Mouse (Mus musculus): Measurements from ENCODE around the gene Ube2r2. TPM values are rescaled to one million over a fixed set of nuclear protein-coding genes. Genes with fewer than 3 reads are reported as not detected.

Gene Ube2r2
- polyA plus RNA-seq, 1 experiment = 129 TPM

GRCm38 (mm10) chr4:41115074-41115473 is 20.5 kb upstream of the Ube2r2 start:
- H3K27ac ChIP-seq (ENCODE audit: insufficient read depth, low read length) = no peak overlapping the region
- no peak overlapping the region for H3K4me3 ChIP-seq (ENCODE audit: insufficient read depth, low read length)
- no peaks in the 10 kb centered on the region for H3K4me1 ChIP-seq (ENCODE audit: control insufficient read depth, insufficient read depth, low read length)
- no peak for TF ChIP-seq CTCF (IDR thresholded peaks at IDR 0.05; ENCODE audit: extremely low read depth, insufficient read depth, low read length)
- no peak for TF ChIP-seq POLR2A (IDR thresholded peaks at IDR 0.05; ENCODE audit: extremely low read depth, insufficient read depth, low read length)

DNA sequence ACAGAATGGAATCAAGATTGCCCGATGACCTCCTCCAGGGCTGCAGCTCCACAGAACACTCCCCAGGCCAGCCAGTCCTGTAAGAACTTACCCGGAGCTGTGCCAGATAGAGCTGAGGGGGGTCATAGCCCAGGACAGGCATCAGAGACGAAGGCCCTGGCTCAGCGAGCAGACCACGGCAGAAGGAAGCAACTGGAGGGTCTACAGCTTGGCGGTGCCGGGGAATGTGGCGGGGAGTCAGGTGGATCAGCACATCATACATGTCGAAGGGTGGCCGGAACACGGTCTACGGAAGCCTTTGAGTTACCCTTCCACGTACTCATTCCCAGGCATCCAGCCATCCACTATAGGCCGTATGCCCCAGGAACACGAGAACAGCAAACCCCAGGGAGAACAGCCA is 19.8 kb upstream of the Ube2r2 start:
- no peak overlapping the region for H3K27ac ChIP-seq (ENCODE audit: insufficient read depth, low read length)
- H3K4me3 ChIP-seq (ENCODE audit: insufficient read depth, low read length) = no peak overlapping the region
- TF ChIP-seq POLR2A (IDR thresholded peaks at IDR 0.05; ENCODE audit: extremely low read depth, insufficient read depth, low read length) (no peak), CTCF (IDR thresholded peaks at IDR 0.05; ENCODE audit: extremely low read depth, insufficient read depth, low read length) (no peak)
- no peaks in the 10 kb centered on the region for H3K4me1 ChIP-seq (ENCODE audit: control insufficient read depth, insufficient read depth, low read length)

DNA sequence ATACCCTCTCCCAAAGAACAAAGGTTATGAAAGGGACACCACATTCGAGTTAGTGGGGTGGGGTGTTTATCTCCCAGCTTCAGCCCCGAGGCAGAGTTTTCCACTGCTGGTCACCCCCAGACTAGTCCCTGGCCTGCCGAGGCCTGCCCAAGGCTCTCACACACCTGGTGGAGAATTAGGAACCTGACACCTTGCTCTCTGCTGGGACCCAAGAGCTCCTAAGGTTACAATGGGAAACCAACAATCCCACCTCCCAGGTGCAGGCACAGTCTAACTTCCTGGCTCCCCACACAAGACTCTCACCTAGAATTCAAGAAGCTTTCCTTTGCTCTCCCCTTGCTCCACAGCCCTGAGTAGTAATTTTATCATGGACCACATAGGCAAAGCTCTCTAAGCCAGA is 18.7 kb upstream of the Ube2r2 start:
- no peak overlapping the region for H3K27ac ChIP-seq (ENCODE audit: insufficient read depth, low read length)
- no peak for TF ChIP-seq POLR2A (IDR thresholded peaks at IDR 0.05; ENCODE audit: extremely low read depth, insufficient read depth, low read length)
- no peak for TF ChIP-seq CTCF (IDR thresholded peaks at IDR 0.05; ENCODE audit: extremely low read depth, insufficient read depth, low read length)
- no peaks in the 10 kb centered on the region for H3K4me1 ChIP-seq (ENCODE audit: control insufficient read depth, insufficient read depth, low read length)
- no peak overlapping the region for H3K4me3 ChIP-seq (ENCODE audit: insufficient read depth, low read length)

DNA sequence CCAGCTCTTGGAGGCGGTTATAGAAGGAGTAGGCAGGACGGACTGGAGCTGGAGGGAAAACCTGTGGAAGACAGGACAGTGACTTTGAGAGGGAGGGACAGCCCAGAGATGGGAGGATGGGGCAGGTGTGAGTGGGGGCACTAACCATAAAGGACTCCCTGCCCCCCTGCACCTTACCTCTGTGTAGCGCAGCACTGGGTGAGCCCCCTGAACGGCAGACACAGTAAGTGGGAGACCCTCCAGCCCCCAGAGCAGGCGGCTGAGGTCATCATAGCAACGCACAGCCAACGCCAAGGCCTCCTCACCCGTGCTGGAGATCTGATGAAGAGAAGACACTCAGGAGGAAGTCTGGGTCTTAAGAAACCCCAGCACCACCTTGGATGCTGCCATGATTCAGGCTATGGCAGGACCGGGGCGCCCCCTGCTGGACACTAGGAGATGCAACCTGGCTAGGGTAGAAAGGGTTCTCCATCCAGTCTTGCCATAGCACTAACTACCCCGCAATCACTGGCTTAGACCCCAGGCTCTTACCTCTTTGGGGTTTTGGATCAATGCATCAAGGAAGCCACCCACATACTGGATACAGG is 16.7 kb upstream of the Ube2r2 start:
- no peak overlapping the region for H3K4me3 ChIP-seq (ENCODE audit: insufficient read depth, low read length)
- no peaks in the 10 kb centered on the region for H3K4me1 ChIP-seq (ENCODE audit: control insufficient read depth, insufficient read depth, low read length)
- TF ChIP-seq CTCF (IDR thresholded peaks at IDR 0.05; ENCODE audit: extremely low read depth, insufficient read depth, low read length) = peak; percentile 63
- TF ChIP-seq POLR2A (IDR thresholded peaks at IDR 0.05; ENCODE audit: extremely low read depth, insufficient read depth, low read length) = no peak
- no peak overlapping the region for H3K27ac ChIP-seq (ENCODE audit: insufficient read depth, low read length)

- TF ChIP-seq CTCF (IDR thresholded peaks at IDR 0.05; ENCODE audit: extremely low read depth, insufficient read depth, low read length) (no peak), POLR2A (IDR thresholded peaks at IDR 0.05; ENCODE audit: extremely low read depth, insufficient read depth, low read length) (peak; percentile 60; the same call in 1 of the 2 replicates)
- Histone ChIP-seq H3K4me1 (ENCODE audit: control insufficient read depth, insufficient read depth, low read length) (no peaks in the 10 kb centered on the region), H3K4me3 (ENCODE audit: insufficient read depth, low read length) (peak within 1 kb of the TSS; percentile 47), H3K27ac (ENCODE audit: insufficient read depth, low read length) (no peak within 1 kb of the TSS)
These were observed 11.2 kb upstream of the Ube2r2 start, which contains the start of gene Nol6 for GRCm38 (mm10) chr4:41124180-41124951. Gene Nol6 (minus strand): TSS chr4:41124455.

GRCm38 (mm10) chr4:41129406-41129805 is 6.1 kb upstream of the Ube2r2 start:
- Histone ChIP-seq H3K27ac (ENCODE audit: insufficient read depth, low read length) (no peak overlapping the region), H3K4me1 (ENCODE audit: control insufficient read depth, insufficient read depth, low read length) (no peaks in the 10 kb centered on the region), H3K4me3 (ENCODE audit: insufficient read depth, low read length) (no peak overlapping the region)
- TF ChIP-seq POLR2A (IDR thresholded peaks at IDR 0.05; ENCODE audit: extremely low read depth, insufficient read depth, low read length) = no peak
- peak; percentile 93 for TF ChIP-seq CTCF (IDR thresholded peaks at IDR 0.05; ENCODE audit: extremely low read depth, insufficient read depth, low read length)

- Histone ChIP-seq H3K27ac (ENCODE audit: insufficient read depth, low read length) (no peak overlapping the region), H3K4me1 (ENCODE audit: control insufficient read depth, insufficient read depth, low read length) (no peaks in the 10 kb centered on the region), H3K4me3 (ENCODE audit: insufficient read depth, low read length) (no peak overlapping the region)
- TF ChIP-seq POLR2A (IDR thresholded peaks at IDR 0.05; ENCODE audit: extremely low read depth, insufficient read depth, low read length) (no peak), CTCF (IDR thresholded peaks at IDR 0.05; ENCODE audit: extremely low read depth, insufficient read depth, low read length) (no peak)
These were observed 5.7 kb upstream of the Ube2r2 start for GRCm38 (mm10) chr4:41129836-41130235.

DNA sequence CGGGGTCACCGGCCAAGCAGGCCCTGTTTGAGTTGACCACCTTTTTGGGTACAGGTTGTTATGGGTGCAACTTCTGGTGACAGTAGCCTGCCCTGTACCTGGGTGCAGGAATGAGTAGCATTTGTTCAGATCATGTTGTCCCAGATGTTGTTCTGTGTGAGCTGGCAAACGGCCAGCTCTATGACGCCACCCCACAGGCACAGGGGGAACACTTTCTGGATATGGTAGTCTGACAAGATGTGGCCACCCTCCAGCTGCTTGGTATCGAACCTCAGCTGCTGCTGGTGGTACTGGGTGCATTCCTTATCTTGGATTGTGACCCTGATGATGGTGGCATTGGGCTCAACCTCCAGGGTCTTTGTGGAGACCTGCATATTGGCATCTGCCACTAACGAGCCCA is 3.1 kb upstream of the Ube2r2 start:
- TF ChIP-seq POLR2A (IDR thresholded peaks at IDR 0.05; ENCODE audit: extremely low read depth, insufficient read depth, low read length) (no peak), CTCF (IDR thresholded peaks at IDR 0.05; ENCODE audit: extremely low read depth, insufficient read depth, low read length) (no peak)
- Histone ChIP-seq H3K4me1 (ENCODE audit: control insufficient read depth, insufficient read depth, low read length) (no peaks in the 10 kb centered on the region), H3K27ac (ENCODE audit: insufficient read depth, low read length) (no peak overlapping the region), H3K4me3 (ENCODE audit: insufficient read depth, low read length) (no peak overlapping the region)

- TF ChIP-seq CTCF (IDR thresholded peaks at IDR 0.05; ENCODE audit: extremely low read depth, insufficient read depth, low read length) (no peak), POLR2A (IDR thresholded peaks at IDR 0.05; ENCODE audit: extremely low read depth, insufficient read depth, low read length) (no peak)
- no peak overlapping the region for H3K27ac ChIP-seq (ENCODE audit: insufficient read depth, low read length)
- H3K4me3 ChIP-seq (ENCODE audit: insufficient read depth, low read length) = no peak overlapping the region
- H3K4me1 ChIP-seq (ENCODE audit: control insufficient read depth, insufficient read depth, low read length) = no peaks in the 10 kb centered on the region
These were observed 1.8 kb upstream of the Ube2r2 start for GRCm38 (mm10) chr4:41133529-41134291.

All from cortical plate, adult 2 months (tissue).